Mouse (Mus musculus): Measurements from ENCODE around the gene Nfe2l1.

- TF ChIP-seq CTCF (IDR thresholded peaks at IDR 0.05) = no peak
- TF ChIP-seq EP300 (IDR thresholded peaks at IDR 0.05) = no peak
These were observed 43.9 kb upstream of the Nfe2l1 start for GRCm38 (mm10) chr11:96873601-96874140.
